Mouse (Mus musculus) ES-Bruce4 (cell line): ENCODE data around the gene Sel1l3. TPM values are rescaled to one million over a fixed set of nuclear protein-coding genes. Genes with fewer than 3 reads are reported as not detected.

Experiments used
- H3K27ac ChIP-seq: 2 replicates; pipeline ENCODE4 v1.5.1; 2012; ENCODE audit warnings: low read length, inconsistent platforms; ENCODE audit not compliant: insufficient read depth
- H3K27me3 ChIP-seq: 2 replicates; pipeline ENCODE4 v1.6.1; 2012; ENCODE audit warnings: mild to moderate bottlenecking, low read length, inconsistent platforms; ENCODE audit not compliant: control insufficient read depth, poor library complexity, insufficient read depth, severe bottlenecking
- H3K36me3 ChIP-seq: 2 replicates; pipeline ENCODE4 v1.6.1; 2012; ENCODE audit warnings: inconsistent platforms, mild to moderate bottlenecking, low read length, moderate library complexity; ENCODE audit not compliant: control insufficient read depth, poor library complexity, insufficient read depth, severe bottlenecking
- H3K4me1 ChIP-seq: one replicate; pipeline ENCODE4 v1.8.1; 2011; ENCODE audit warnings: low read length; ENCODE audit not compliant: control insufficient read depth, insufficient read depth
- H3K4me3 ChIP-seq: 2 replicates; pipeline ENCODE4 v1.5.1; 2011; ENCODE audit warnings: low read depth, mild to moderate bottlenecking, low read length
- H3K9ac ChIP-seq: 2 replicates; pipeline ENCODE4 v1.6.1; 2012; ENCODE audit warnings: low read depth, mild to moderate bottlenecking, inconsistent platforms; ENCODE audit not compliant: poor library complexity, severe bottlenecking
- H3K9me3 ChIP-seq: replicated peaks from 2 replicates; pipeline ENCODE4 v1.6.1; 2012; ENCODE audit warnings: mild to moderate bottlenecking, low read length, inconsistent platforms; ENCODE audit not compliant: control insufficient read depth, poor library complexity, insufficient read depth, severe bottlenecking
- CTCF ChIP-seq: IDR thresholded peaks from one replicate; pipeline ENCODE4 v1.8.1; 2011; ENCODE audit warnings: low read depth, low read length
- EP300 ChIP-seq: IDR thresholded peaks from 2 replicates; pipeline ENCODE4 v1.6.1; 2011; ENCODE audit warnings: low read depth, low read length; ENCODE audit not compliant: insufficient read depth
- POLR2A ChIP-seq: IDR thresholded peaks from one replicate; pipeline ENCODE4 v1.8.1; 2011; ENCODE audit warnings: low read length; ENCODE audit not compliant: insufficient read depth
- polyA plus RNA-seq: library from polyadenylated mRNA; stranded (reverse); fragments of >200 nt; gene quantifications from 2 replicates; pipeline ENCODE4 v1.2.4, GENCODE M21; 2011; ENCODE audit warnings: low read depth; ENCODE audit not compliant: missing spikeins, insufficient read depth, insufficient read length

Gene Sel1l3
- polyA plus RNA-seq, 1 experiment: 6.1 TPM

DNA sequence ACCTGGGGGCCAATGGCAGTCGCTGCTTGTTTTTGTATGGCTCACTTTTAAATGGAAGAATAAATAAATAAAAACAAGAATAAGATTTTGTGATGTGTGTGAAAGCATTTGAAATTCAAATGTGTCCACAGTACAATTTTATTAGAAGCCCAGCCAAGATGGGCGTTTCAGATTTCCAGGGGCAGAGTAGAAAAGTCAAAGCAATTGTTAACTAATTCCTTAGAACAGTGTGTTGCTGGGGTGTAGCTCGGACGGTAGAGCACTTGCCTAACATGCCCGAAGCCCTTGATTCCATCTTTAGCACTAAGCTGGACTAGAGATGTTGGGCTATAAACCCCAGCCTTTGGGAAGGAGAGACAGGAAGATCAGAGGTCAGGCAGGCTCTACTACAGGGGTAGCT lies 102.7 kb downstream of the Sel1l3 start:
- no peak overlapping the region for H3K27ac ChIP-seq
- H3K4me1 ChIP-seq: peaks cover 3% of the 10 kb centered on the region
- no peaks in the 10 kb centered on the region for H3K36me3 ChIP-seq
- H3K9me3 ChIP-seq: no peaks in the 10 kb centered on the region
- H3K4me3 ChIP-seq: no peak overlapping the region
- TF ChIP-seq CTCF (no peak), POLR2A (no peak), EP300 (no peak)
- H3K9ac ChIP-seq: no peak overlapping the region
- no peaks in the 10 kb centered on the region for H3K27me3 ChIP-seq

GRCm38 (mm10) chr5:53110225-53110624 lies 103.5 kb downstream of the Sel1l3 start:
- no peaks in the 10 kb centered on the region for H3K27me3 ChIP-seq
- H3K27ac ChIP-seq: no peak overlapping the region
- H3K4me1 ChIP-seq: peaks cover 3% of the 10 kb centered on the region
- no peak overlapping the region for H3K9ac ChIP-seq
- H3K4me3 ChIP-seq: no peak overlapping the region
- H3K36me3 ChIP-seq: no peaks in the 10 kb centered on the region
- TF ChIP-seq EP300 (no peak), CTCF (no peak), POLR2A (no peak)
- H3K9me3 ChIP-seq: no peaks in the 10 kb centered on the region

DNA sequence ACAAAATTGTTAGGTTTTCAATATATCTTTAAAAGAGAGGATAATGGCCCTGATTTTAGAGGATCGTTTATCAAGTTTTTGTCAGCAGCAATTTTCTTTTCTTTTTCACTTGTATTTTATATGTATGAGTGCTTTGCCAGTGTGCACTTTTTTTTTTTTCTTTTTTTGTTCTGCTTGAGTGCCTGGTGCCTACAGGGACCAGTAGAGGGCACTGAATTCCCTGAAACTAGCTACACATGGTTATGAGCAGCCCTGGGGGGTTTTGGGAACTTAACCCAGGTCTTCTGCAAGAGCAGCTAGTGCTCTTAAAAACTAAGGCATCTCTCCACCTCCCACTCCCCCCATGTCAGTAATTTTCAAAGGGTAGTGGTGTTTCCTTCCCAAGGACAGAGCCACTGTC lies 105.1 kb downstream of the Sel1l3 start:
- no peaks in the 10 kb centered on the region for H3K36me3 ChIP-seq

DNA sequence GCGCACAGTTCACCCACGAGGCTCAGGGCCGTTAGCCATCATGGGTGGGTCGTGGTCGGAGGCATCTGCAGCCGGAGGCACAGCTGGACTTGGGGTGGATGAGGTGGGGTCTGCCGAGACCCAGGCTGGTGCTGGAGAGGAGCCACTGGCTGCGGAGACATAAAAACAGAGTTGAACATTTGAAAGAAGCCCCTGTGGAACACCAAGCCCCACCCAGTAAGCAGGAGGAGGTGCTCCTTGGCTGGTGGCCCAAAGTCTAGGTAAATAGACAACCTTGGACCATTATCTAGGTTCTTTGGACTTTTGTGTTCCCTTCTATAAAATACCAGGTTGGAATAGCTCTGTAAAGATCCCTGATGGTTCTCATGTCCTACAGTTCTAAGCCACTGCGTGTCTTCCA lies 105.7 kb downstream of the Sel1l3 start:
- no peaks in the 10 kb centered on the region for H3K9me3 ChIP-seq
- no peak overlapping the region for H3K27ac ChIP-seq
- H3K36me3 ChIP-seq: no peaks in the 10 kb centered on the region
- TF ChIP-seq EP300 (no peak), POLR2A (no peak), CTCF (no peak)
- H3K4me3 ChIP-seq: no peak overlapping the region
- no peaks in the 10 kb centered on the region for H3K27me3 ChIP-seq
- H3K9ac ChIP-seq: no peak overlapping the region
- H3K4me1 ChIP-seq: peaks cover 3% of the 10 kb centered on the region

More for the DNA sequence above, 105.1 kb downstream of the Sel1l3 start:
- Histone ChIP-seq H3K4me3 (no peak overlapping the region), H3K27me3 (no peaks in the 10 kb centered on the region), H3K9ac (no peak overlapping the region), H3K4me1 (peaks cover 3% of the 10 kb centered on the region), H3K27ac (no peak overlapping the region), H3K9me3 (no peaks in the 10 kb centered on the region)
- TF ChIP-seq CTCF (no peak), POLR2A (no peak), EP300 (no peak)

GRCm38 (mm10) chr5:53106731-53107130 lies 107.0 kb downstream of the Sel1l3 start:
- H3K4me1 ChIP-seq: peaks cover 2% of the 10 kb centered on the region
- TF ChIP-seq CTCF (no peak), EP300 (no peak), POLR2A (no peak)
- H3K9me3 ChIP-seq: no peaks in the 10 kb centered on the region
- H3K4me3 ChIP-seq: no peak overlapping the region
- H3K36me3 ChIP-seq: no peaks in the 10 kb centered on the region
- H3K27me3 ChIP-seq: no peaks in the 10 kb centered on the region
- H3K9ac ChIP-seq: no peak overlapping the region
- H3K27ac ChIP-seq: no peak overlapping the region

DNA sequence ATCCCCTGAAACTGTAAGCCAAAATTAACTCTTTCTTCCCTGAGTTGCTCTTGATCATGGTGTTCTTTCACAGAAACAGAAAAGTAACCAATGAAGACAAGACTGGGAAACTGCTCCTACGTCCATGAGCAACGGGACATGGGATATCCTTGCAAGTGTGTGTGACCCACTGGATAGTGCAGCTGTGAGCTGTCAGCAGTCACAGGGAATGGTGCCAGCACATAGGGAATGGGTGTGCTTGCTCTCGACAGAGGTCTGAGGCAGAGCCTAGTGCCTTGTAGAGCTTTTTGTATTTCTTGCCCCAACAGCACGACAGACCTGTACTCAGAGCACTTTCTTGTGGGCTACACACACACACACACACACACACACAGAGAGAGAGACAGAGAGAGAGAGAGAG lies 107.6 kb downstream of the Sel1l3 start:
- Histone ChIP-seq H3K4me3 (no peak overlapping the region), H3K27ac (no peak overlapping the region), H3K36me3 (no peaks in the 10 kb centered on the region), H3K27me3 (no peaks in the 10 kb centered on the region), H3K9ac (no peak overlapping the region), H3K4me1 (no peaks in the 10 kb centered on the region), H3K9me3 (no peaks in the 10 kb centered on the region)
- TF ChIP-seq EP300 (no peak), POLR2A (no peak), CTCF (no peak)
